In the genomic region with DNA sequence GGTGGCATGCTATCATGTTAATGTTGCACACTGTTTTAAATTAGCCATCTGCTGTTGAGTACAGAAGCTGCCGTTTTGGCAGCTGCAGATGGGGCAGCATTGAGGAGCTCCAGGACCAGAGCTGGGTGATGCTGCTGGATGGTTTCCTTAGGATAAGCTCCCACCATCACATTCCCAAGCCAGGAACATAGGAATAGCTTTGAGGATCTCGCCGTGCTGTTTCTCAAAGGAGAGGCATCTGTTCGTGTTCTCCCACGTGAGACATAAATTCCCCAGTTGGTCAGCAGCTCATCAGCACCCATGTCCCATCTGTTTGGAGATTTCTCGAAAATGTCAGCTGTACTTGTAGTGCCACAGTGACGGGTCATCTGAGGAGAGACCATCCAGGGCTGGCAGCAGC, we compare ENCODE assay signal across 13 mouse cellular contexts. TPM values are rescaled to one million over a fixed set of nuclear protein-coding genes. Genes with fewer than 3 reads are reported as not detected.
DNase-seq lines count a peak whose midpoint lies in the region; ATAC-seq and TF ChIP-seq lines count a peak whose summit lies in the region.
"Had no signal": no experiment of that assay in that cellular context is flagged by ENCODE, and none has a peak within 500 bp of the region (broad histone marks: within the 10 kb centered on the region; RNA-seq: fewer than 3 reads in every experiment).

No protein-coding gene starts in this region.

- peak overlapping the region; percentile 37 for H3K4me2 ChIP-seq in CH12.LX (ENCODE audit: insufficient read depth, low read depth, poor library complexity, severe bottlenecking)
- H3K4me2 ChIP-seq in kidney, embryonic 15.5 days: no peak overlapping the region
- no peak overlapping the region for H3K4me2 ChIP-seq in lung, postnatal 0 days (replicated peaks; ENCODE audit: low read depth, low read length)
- H3K4me2 ChIP-seq: hindbrain, embryonic 15.5 days; midbrain, embryonic 15.5 days had no signal

- no peak for TF ChIP-seq EP300 in CH12.LX (IDR thresholded peaks at IDR 0.05; ENCODE audit: low read length)
- no peak for TF ChIP-seq EP300 in lung, postnatal 0 days (IDR thresholded peaks at IDR 0.05)

- peaks cover 90% of the 10 kb centered on the region for H3K79me2 ChIP-seq in CH12.LX (replicated peaks; ENCODE audit: control insufficient read depth, extremely low read depth, insufficient read depth, poor library complexity, severe bottlenecking)

- WGBS in kidney, embryonic 15.5 days: 82% methylated on average over 7 of the region's 7 CpGs
- WGBS in lung, postnatal 0 days: 72% methylated on average over 7 of the region's 7 CpGs

- DNase-seq in heart, adult 11 months: peak; percentile 94
- no peak for DNase-seq in heart, postnatal 4 days
- DNase-seq in CH12.LX (ENCODE audit: extremely low read depth): no peak
- peak; percentile 82 for DNase-seq in frontal cortex, adult 2 months (ENCODE audit: extremely low spot score in 1 of 2, low spot score in 1 of 2)
- peak; percentile 79 to 81 for DNase-seq in left cerebral cortex, postnatal 36 days (ENCODE audit: low spot score in 2 of 2)
- no peak for DNase-seq in T-cell, adult 2 months (ENCODE audit: low spot score)
- no peak for DNase-seq in lung, postnatal 0 days (ENCODE audit: low spot score)
- DNase-seq: adrenal gland, postnatal 25 days; cerebellum, adult 9-10 months had no signal

- no peak overlapping the region for H3K4me3 ChIP-seq in CH12.LX (replicated peaks in 1 of 3; ENCODE audit: low read depth in 2 of 3, low read length in 2 of 3, poor library complexity in 1 of 3)
- no peak overlapping the region for H3K4me3 ChIP-seq in kidney, embryonic 15.5 days (replicated peaks)
- H3K4me3 ChIP-seq in lung, postnatal 0 days (ENCODE audit: low read depth, low read length): no peak overlapping the region
- H3K4me3 ChIP-seq: hindbrain, embryonic 15.5 days; midbrain, embryonic 15.5 days had no signal

- no peaks in the 10 kb centered on the region for H3K27me3 ChIP-seq in CH12.LX (replicated peaks)
- H3K27me3 ChIP-seq in kidney, embryonic 15.5 days: 0 out of 2 replicates have a peak, but pooled peaks cover 4% of the 10 kb centered on the region
- H3K27me3 ChIP-seq in lung, postnatal 0 days (replicated peaks; ENCODE audit: insufficient read depth, low read length): no peaks in the 10 kb centered on the region
- H3K27me3 ChIP-seq: hindbrain, embryonic 15.5 days; midbrain, embryonic 15.5 days; Patski had no signal

- no peak for ATAC-seq in kidney, embryonic 15.5 days (replicated peaks; ENCODE audit: low FRiP score)
- no peak for ATAC-seq in lung, postnatal 0 days
- ATAC-seq: midbrain, embryonic 15.5 days; Patski had no signal

- no peak for TF ChIP-seq RAD21 in CH12.LX (IDR thresholded peaks at IDR 0.05; ENCODE audit: low read depth, low read length)

- intact Hi-C loops in left cerebral cortex, postnatal 36 days (cut with DNase I): no loop called here

- peak overlapping the region; percentile 98 for H3K27ac ChIP-seq in CH12.LX (ENCODE audit: insufficient read depth, low read depth)
- no peak overlapping the region for H3K27ac ChIP-seq in kidney, embryonic 15.5 days
- no peak overlapping the region for H3K27ac ChIP-seq in lung, postnatal 0 days (ENCODE audit: low read length)
- H3K27ac ChIP-seq: hindbrain, embryonic 15.5 days; midbrain, embryonic 15.5 days had no signal

- no peak for TF ChIP-seq CTCF in CH12.LX (conservative IDR thresholded peaks at IDR 0.05 in 1 of 2, IDR thresholded peaks at IDR 0.05 in 1 of 2; ENCODE audit: low read depth in 2 of 2, low read length in 2 of 2)
- no peak for TF ChIP-seq CTCF in lung, postnatal 0 days (IDR thresholded peaks at IDR 0.05)

- in situ Hi-C loops in CH12.LX (cut with MboI; ENCODE audit: low pct_ligation_motif_present, low pct_unique_long_range_greater_than_20kb, low sequenced_read_pairs): no loop called here

- TF ChIP-seq POLR2A in CH12.LX (IDR thresholded peaks at IDR 0.05; ENCODE audit: low read depth, low read length): no peak

- no peaks in the 10 kb centered on the region for H3K9me3 ChIP-seq in CH12.LX (replicated peaks; ENCODE audit: low read length)
- H3K9me3 ChIP-seq in kidney, embryonic 15.5 days (replicated peaks): no peaks in the 10 kb centered on the region
- no peaks in the 10 kb centered on the region for H3K9me3 ChIP-seq in lung, postnatal 0 days (ENCODE audit: low read length)
- H3K9me3 ChIP-seq: hindbrain, embryonic 15.5 days; midbrain, embryonic 15.5 days had no signal

- H3K4me1 ChIP-seq in CH12.LX (ENCODE audit: control insufficient read depth in 1 of 2, insufficient read depth in 2 of 2): peaks cover 59 to 98% of the 10 kb centered on the region in 2 experiments
- peaks cover 26% of the 10 kb centered on the region for H3K4me1 ChIP-seq in kidney, embryonic 15.5 days
- peaks cover 4% of the 10 kb centered on the region; the same call in 1 of the 2 replicates for H3K4me1 ChIP-seq in lung, postnatal 0 days (ENCODE audit: insufficient read depth, low read depth, low read length)

- peak overlapping the region; percentile 46 for H3K9ac ChIP-seq in CH12.LX (ENCODE audit: insufficient read depth, low read depth)
- H3K9ac ChIP-seq in kidney, embryonic 15.5 days: no peak overlapping the region
- no peak overlapping the region for H3K9ac ChIP-seq in lung, postnatal 0 days (replicated peaks; ENCODE audit: low read depth)
- H3K9ac ChIP-seq: hindbrain, embryonic 15.5 days; midbrain, embryonic 15.5 days had no signal

- dilution Hi-C loops in CH12.LX (cut with MboI; ENCODE audit: extremely low pct_ligation_motif_present, extremely low pct_unique_long_range_greater_than_20kb, low sequenced_read_pairs): no loop called here

- peaks cover 5 to 69% of the 10 kb centered on the region in 2 experiments for H3K36me3 ChIP-seq in CH12.LX (replicated peaks in 1 of 2; ENCODE audit: control insufficient read depth in 1 of 2, insufficient read depth in 1 of 2, low read length in 1 of 2)
- no peaks in the 10 kb centered on the region for H3K36me3 ChIP-seq in kidney, embryonic 15.5 days
- H3K36me3 ChIP-seq in lung, postnatal 0 days (ENCODE audit: insufficient read depth, low read length): no peaks in the 10 kb centered on the region
- H3K36me3 ChIP-seq: hindbrain, embryonic 15.5 days; midbrain, embryonic 15.5 days had no signal

TF ChIP-seq in CH12.LX, 34 proteins besides CTCF, POLR2A, EP300 and RAD21:
- TF ChIP-seq USF1 (IDR thresholded peaks at IDR 0.05; ENCODE audit: low read depth, low read length) (no peak), NELFE (IDR thresholded peaks at IDR 0.05; ENCODE audit: low read depth, low read length) (no peak), MAFK (IDR thresholded peaks at IDR 0.05; ENCODE audit: insufficient replicate concordance, low read length) (no peak), GABPA (IDR thresholded peaks at IDR 0.05; ENCODE audit: insufficient replicate concordance, low read depth, low read length) (no peak), NRF1 (IDR thresholded peaks at IDR 0.05; ENCODE audit: low read depth, low read length) (no peak), POLR2AphosphoS2 (IDR thresholded peaks at IDR 0.05; ENCODE audit: low read depth, low read length) (no peak), TBP (conservative IDR thresholded peaks at IDR 0.05; ENCODE audit: low read depth, low read length) (no peak), MYC (IDR thresholded peaks at IDR 0.05; ENCODE audit: low read depth, low read length) (no peak), CHD2 (IDR thresholded peaks at IDR 0.05; ENCODE audit: low read length) (no peak), PAX5 (IDR thresholded peaks at IDR 0.05; ENCODE audit: low read length) (no peak), RCOR1 (conservative IDR thresholded peaks at IDR 0.05; ENCODE audit: low read depth, low read length) (no peak), ELF1 (IDR thresholded peaks at IDR 0.05; ENCODE audit: low read depth, low read length) (no peak), ZKSCAN1 (IDR thresholded peaks at IDR 0.05; ENCODE audit: borderline replicate concordance, low read depth, low read length) (no peak), E2F4 (IDR thresholded peaks at IDR 0.05; ENCODE audit: insufficient replicate concordance, low read depth, low read length) (no peak), BHLHE40 (IDR thresholded peaks at IDR 0.05; ENCODE audit: low read depth, low read length) (no peak)
TF ChIP-seq in CH12.LX: peak in this region for 0.

RNA-seq across cellular contexts. Expression of a gene that starts 28.3 kb away (rescaled TPM):
- 10 to 100 TPM; 96.3 to 98.4 TPM for total RNA-seq in heart, postnatal 4 days (2021)
- total RNA-seq in CH12.LX (2012; rRNA removed) (149 and 185 TPM in 2 replicates), CH12.LX (2014; rRNA removed) (84.0 and 86.5 TPM in 2 replicates)
- 143 and 170 TPM in 2 replicates for polyA plus RNA-seq in CH12.LX (2012; ENCODE audit: insufficient read length, low read depth)
- polyA plus RNA-seq in frontal cortex, adult 2 months (2012; rRNA removed): 74.6 and 80.1 TPM in 2 replicates
- 100 to 1,000 TPM; 104 to 107 TPM for total RNA-seq in left cerebral cortex, postnatal 36 days (2021)
- polyA plus RNA-seq in kidney, embryonic 15.5 days (2015; fragmentation: Nextera tagmentation; extraction: Ambion mirVana): 12.4 and 13.8 TPM in 2 replicates
- polyA plus RNA-seq in lung, postnatal 0 days (2015; fragmentation: Nextera tagmentation; extraction: Ambion mirVana): 10.6 and 11.4 TPM in 2 replicates

Comparison
In these comparisons a context has a peak if more than half of its experiments do, and no peak if none do; other contexts are left out.
1. DNase-seq: peak in heart, adult 11 months (single experiment), frontal cortex, adult 2 months (2 of 2) and left cerebral cortex, postnatal 36 days (2 of 2); none in heart, postnatal 4 days (single experiment), CH12.LX (single experiment), T-cell, adult 2 months (single experiment) and lung, postnatal 0 days (single experiment).